Mouse (Mus musculus) left cerebral cortex, adult 11 months (tissue): ENCODE results near the gene Fam98c.
"Not testable (repeated sequence)": the region's sequence is repeated elsewhere in the genome, so short reads cannot be mapped to it uniquely, and the experiment has no call there.

Experiments used
- DNase-seq: peaks from one replicate; pipeline ENCODE4 v3.0.0; 2022; ENCODE audit warnings: low spot score

Gene Fam98c

DNA sequence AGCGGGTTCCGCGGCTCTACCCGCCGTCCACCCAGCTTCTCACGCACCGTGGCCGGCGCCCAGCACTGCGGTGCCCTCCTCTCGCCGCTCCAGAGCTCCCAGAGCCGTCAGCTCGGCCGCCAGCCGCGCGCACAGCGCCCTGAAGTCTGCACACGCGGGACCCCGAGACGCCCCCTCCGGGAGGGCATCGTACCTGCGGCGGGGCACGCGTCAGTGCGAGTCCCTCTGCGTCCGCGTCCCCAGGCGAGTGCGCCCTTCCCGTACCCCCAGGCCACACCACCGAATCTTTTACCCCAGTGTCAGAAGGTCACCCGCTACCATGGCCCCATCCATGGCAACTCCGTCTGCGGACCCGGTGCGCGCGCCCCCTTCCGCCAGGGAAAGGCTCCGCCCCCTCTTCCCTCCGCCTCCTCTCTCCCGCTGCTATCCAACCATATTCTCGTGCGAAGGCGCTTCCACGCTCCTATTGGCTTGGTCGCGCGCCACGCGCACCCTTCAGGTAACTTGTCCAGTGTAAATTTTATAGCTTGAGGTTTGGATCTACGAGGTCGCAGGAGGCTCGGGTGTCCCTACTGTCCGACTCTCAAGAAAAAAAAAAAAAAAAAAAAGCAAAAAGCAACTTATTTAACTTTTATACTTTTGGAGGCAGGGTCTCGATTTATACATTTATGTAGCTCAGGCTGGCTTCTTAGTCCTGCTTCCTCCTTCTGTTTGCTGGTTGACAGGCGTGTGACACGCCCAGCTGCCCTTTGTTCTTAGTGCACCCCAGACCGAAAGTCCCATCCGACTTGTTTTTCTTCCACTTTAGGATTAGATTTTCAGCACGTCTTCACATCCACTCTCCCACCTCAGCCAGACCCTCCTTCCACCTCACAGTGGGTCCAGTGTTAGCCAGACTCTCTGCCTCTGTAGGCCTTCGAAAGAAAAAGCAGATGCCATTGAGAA, at the start of gene Fam98c:
TSS of gene Fam98c (minus strand) at position 397 of the 945 bp plus-strand sequence.
- peak; percentile 76 for DNase-seq

DNA sequence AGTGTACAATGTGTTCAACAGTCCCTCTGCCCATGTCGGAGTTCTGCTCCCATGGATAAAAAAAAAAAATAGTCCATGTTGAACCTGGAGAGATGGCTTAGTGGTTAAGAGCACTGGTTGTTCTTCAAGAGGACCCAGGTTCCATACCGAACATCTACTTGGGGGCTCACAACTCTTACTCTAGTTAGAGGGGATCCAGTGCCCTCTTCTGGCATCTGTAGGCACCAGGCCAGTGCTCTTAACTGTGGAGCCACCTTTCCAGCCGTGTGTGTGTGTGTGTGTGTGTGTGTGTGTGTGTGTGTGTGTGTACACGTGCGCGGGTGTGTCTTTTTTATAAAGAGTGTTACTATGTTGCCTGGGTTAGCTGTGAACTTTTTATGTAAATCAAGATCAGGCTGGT, 46.5 kb upstream of the Fam98c start:
- DNase-seq: no peak

DNA sequence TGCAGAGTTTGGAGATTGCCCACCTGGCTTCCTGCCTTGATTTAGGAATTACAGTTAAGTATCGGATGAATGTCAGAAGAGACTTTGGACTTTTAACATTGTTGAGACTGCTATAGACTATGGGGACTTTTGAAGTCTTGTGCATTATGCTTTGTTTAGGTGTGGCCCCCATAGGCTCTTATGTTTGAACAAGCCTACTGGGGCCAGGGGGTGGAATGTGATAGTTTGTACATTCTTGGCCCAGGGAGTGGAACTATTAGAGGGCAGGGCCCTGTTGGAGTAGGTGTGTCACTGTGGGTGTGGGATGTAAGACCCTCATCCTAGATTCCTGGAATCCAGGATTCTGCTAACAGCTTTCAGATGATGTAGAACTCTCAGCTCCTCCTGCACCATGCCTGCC, 38.2 kb upstream of the Fam98c start:
- not testable (repeated sequence) for DNase-seq

DNA sequence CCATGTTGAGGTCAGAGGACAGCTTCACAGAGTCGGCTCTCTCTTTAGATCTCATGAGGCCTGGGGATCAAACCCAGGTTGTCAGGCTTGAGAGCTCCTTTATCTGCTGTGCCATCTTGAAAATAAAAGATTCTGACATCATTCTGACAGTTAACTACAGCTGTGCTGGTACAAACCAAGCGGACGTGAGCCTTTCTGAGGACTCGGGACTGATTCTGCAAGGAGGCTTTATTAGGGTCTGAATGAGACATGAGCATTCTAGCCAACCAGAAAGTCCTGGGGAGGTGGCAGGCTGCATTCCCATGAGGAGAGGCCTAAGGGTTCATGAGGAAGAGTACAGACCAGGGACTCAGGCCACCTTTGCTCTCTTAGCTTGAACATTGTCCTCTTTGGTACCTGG, 25.3 kb upstream of the Fam98c start:
- not testable (repeated sequence) for DNase-seq

- no peak for DNase-seq
Measured at GRCm38 (mm10) chr7:29180854-29181236, 24.8 kb upstream of the Fam98c start.

DNA sequence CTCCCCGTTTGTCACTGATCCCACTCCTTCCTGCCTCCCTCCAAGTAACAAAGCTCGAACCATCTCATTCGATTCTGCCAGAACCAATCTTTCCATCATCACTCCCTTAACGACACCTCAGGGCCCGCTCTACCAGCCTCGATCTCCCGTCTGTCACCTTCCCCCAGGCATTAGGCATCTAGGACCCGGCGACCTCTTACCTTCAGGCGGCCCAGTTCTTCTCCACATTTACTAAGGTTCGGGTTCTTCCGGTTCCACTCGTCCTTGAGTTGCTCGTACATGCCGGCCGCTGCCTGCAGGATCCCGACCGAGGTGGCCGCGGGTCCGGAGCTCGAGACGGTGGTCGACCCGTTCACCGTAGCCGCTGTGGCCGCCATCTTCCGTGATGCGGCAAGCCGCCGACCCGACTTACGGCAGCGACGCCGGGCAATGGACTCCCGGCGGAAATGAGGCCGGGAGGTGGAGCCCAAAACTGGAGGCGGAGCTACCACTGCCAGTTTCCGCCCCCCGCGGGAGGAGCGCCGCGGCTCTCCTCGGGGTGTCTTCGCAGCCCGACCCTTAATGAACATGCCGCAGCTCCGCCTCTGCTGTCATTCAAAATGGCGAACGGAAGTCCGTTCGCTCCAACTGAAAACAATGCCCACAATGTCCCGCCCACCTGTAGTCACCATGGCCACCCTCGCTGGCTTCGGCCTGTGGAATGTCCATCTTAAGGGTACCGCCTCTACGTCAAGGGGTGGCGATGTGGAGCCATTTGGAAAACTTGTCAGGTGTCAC, 24.2 kb upstream of the Fam98c start, which contains the start of gene Psmd8:
TSS of gene Psmd8 (minus strand) at position 625 of the 777 bp plus-strand sequence.
- peak; percentile 96 for DNase-seq

DNA sequence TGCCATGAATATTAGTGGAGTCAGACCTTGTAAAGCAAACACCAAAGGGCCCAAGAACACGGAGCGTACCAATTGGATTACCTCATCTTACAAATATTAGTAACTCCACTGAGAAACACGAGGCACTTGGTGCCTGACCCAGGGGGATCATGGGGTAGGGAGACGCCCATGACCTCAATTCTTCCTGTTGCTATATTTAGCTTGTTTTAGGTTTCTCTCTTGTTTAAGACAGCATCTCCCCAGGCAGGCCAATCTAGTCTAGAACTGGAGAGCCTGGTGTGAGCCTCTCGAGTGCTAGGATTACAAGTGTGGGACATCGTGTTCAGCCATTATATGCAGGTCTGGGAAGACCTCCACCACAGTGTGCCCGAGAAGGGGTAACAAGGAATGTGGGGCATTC, 23.3 kb upstream of the Fam98c start:
- no peak for DNase-seq

DNA sequence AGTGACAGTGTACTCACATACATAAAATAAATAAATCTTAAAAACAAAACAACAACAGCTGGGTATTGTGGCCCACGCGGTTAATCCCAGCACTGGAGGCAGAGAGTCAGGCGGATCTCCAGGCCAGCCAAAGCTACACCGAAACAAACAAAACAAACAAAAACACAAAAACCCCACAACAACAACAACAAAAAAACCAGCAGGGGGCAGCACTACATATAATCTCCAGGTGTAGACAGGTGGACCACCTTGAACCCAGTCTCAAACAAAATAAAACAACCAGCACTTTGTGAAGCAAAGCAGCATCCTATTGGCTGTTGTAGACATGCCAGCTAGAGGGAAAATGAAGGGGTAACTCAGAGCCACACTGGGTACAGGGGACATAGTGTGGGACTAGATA, 22.1 kb upstream of the Fam98c start:
- no peak for DNase-seq

- DNase-seq: no peak
Measured at GRCm38 (mm10) chr7:29172390-29173016, 16.5 kb upstream of the Fam98c start.

- no peak for DNase-seq
Measured at GRCm38 (mm10) chr7:29171562-29172097, 15.6 kb upstream of the Fam98c start.

DNA sequence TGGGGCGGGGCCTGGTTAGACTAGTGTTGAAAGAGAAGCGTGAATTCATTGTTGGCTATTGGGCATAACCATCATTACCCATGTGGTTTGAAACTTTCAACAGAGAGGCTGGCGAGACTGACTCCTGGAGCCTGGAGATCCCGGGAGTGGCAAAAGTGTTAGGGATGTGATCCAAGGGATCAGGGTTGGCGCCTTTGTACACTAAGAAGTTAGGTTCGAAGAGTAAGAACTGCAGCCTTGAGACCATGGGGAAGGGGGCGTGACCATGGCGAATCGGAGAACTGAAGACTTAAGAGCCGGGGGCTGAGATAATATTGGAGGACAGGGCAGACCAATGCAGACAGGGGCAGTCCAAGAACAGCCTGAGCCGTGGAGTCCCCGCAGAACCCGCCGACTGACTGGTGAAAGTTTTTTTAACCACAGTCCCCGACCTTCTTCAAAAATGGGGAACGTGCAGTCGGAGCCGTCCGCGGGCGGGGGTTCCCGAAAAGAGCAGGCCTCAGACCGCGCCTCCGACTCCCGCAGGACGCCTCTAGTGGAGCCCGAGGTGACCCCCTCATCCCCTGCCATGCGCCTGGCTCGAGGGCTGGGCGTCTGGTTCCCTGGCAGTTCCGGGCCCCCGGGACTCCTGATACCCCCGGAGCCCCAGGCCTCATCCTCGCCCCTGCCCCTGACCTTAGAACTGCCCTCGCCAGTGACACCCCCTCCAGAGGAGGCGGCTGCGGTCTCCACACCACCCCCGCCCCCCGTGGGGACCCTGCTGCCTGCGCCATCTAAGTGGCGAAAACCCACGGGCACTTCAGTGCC, 14.9 kb upstream of the Fam98c start:
- no peak for DNase-seq

DNA sequence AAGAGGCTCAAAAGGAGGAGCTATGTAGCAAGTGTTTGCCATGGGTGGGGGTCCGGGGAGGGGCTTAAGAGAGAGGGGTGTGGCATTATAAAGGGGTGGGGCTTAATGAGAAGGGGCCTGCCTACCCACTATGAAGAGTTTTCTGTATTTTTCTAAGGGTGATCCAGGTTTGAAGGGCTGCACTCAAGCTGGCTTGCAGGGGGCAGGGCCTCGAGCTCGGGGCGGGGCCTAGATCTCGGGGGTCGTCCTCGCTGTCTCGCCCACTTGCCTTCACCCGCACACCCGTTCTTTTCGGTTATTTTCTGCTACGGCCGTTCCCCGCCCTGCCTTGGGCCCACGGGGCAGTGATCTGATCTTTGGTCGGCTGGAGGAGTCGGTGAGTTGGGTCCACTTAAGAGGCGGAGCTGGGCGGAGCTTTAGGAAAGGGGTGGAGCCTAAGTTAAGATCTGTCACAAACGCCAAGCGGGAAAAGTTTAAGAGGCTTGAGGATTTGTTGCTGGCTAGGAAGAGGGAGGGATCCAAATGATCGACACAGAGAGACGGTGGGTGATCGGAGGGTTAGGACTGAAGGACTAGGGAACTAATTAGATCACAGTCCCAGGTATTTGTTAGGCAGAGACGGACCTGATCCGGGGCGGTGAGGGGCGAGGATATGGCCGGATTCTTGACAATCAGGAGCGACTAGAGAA, 14.2 kb upstream of the Fam98c start, which contains the start of the genes Ggn and Spred3:
TSS of gene Ggn (plus strand) at position 145 of the 689 bp plus-strand sequence.
TSS of gene Spred3 (minus strand) at position 346 of the 689 bp plus-strand sequence.
- DNase-seq: no peak

- DNase-seq: peak; percentile 53
Measured at GRCm38 (mm10) chr7:29169231-29170065, 13.4 kb upstream of the Fam98c start.

- no peak for DNase-seq
Measured at GRCm38 (mm10) chr7:29168791-29169230, 12.8 kb upstream of the Fam98c start.

GRCm38 (mm10) chr7:29168121-29168695, 12.2 kb upstream of the Fam98c start:
- DNase-seq: no peak

- no peak for DNase-seq
Measured at GRCm38 (mm10) chr7:29167656-29168055, 11.6 kb upstream of the Fam98c start.

DNA sequence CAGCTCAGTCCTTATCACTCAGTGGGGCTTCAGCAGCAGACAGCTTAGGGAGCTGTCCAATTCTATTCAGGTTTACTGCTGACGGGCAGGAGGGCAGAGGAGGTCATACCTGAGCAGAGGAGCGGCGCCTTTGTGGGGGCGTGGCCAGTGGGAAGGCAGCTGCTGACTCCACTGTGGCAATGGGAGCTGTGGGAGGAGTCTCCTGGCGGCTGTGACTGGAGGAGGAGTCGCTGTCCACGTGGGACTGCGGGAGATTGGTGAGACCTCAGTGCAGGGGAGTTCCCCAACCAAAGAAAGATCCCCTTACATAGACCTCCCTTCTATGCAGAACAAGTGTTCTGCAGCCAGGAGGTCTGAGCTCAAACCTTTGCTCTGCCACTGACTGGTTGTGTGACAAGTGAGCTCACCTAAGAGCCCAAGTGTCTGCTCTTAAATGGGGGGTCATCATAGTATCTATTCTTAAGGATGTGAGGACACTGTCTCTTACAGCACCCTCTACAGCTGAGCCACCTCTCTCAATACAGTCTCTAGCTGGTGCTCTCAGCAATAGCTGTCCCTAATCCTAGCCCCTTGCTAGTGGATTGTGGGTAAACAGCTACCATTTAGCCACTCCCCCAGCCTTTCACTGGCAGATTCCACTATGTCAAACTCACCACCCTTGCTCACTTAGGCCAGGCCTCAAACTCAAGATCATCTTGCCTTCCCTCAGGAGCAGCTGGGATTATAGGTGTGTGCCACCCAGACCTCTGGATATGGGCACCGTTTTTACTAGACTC, 6.9 kb upstream of the Fam98c start:
- DNase-seq: no peak

DNA sequence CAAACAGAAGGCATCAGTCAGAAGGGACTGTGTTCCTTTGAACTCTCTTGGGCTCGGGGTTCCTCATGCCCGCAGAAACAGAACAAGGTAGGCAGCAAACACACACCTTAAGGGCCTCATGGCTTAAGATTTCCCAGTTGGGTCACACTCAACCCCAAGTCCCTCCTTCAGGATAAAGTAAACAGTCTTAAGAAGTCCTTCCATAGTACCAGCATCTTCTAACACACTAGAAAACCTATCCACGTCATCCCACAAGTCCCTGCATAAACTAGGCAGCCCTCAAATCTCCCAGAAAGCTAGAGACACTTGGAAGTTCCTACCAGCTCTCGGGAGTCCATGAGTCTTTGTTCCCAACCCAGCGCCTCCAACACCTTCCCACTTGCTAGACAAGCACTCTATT, 6.3 kb upstream of the Fam98c start:
- DNase-seq: no peak
